Mouse (Mus musculus) adipocyte (in vitro differentiated cells): ENCODE data around the gene 6030468B19Rik.

ENCODE experiments used
- DNase-seq: peaks from one replicate; pipeline ENCODE4 v3.0.0-alpha.2; 2016; ENCODE audit warnings: low spot score

The 6030468B19Rik gene

GRCm38 (mm10) chr11:117797511-117798159 is at the start of gene 6030468B19Rik:
Gene 6030468B19Rik, plus strand, starts transcription at chr11:117797660.
- DNase-seq: no peak

DNA sequence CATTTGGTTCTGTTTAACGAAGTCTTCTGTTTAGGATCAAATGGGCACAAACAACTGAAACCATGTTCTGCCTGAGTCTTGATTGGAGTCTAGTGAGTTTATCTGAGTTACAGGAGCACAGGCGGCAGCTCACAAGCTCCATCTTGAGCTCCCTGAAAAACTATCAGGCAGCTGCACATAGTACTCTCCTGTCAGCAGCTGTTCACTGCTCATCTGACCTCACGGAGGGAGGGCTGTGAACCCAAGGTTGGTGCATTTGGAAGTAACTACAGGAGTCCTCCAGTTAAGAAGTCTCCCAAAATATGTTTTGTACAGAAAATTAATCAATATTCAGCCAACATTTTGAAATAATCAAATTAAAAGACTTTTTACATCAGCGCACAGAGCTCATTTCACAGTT is 48.8 kb upstream of the 6030468B19Rik start:
- DNase-seq: no peak

DNA sequence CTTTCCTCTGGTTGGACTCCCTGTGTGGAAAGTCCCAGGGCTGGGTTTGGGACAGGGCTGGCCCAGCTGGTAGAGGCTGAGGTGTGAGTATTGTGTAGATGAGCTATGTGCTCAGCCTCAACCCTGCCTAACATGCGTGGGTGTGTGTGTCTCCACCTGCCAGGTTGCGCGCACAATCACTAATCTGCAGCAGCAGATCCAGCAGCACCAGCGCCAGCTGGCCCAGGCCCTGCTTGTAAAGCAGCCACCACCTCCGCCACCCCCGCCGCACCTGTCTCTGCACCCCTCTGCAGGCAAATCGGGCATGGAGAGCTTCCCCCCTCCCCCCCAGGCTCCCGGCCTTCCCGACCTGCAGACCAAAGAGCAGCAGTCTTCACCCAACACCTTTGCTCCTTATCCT is 48.0 kb upstream of the 6030468B19Rik start:
- no peak for DNase-seq

- no peak for DNase-seq
Observed at GRCm38 (mm10) chr11:117751544-117751943, 45.9 kb upstream of the 6030468B19Rik start.

GRCm38 (mm10) chr11:117755891-117756290 is 41.6 kb upstream of the 6030468B19Rik start:
- DNase-seq: no peak

- DNase-seq: no peak
Observed at GRCm38 (mm10) chr11:117759267-117759666, 38.2 kb upstream of the 6030468B19Rik start.

- DNase-seq: no peak
Observed at GRCm38 (mm10) chr11:117760374-117761119, 36.9 kb upstream of the 6030468B19Rik start.

DNA sequence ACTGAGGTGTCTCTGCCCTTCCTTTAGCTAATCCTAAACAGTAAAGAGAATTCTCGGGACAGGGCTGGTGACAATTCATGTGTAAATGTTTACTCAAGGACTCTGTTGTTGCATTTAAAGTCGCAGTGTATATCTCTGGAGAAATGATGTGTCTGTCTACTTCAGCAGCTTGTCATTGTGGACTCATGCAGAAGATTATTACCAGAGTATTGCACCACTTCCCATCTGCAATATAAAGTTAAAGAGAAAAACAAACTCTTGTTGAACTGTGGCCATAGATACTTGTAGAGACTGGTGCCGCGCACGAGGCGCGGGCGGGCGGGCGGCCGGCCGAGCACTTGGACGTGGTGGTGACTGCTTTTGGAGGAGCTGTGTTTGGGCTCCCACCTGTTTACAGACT is 35.7 kb upstream of the 6030468B19Rik start:
- no peak for DNase-seq

DNA sequence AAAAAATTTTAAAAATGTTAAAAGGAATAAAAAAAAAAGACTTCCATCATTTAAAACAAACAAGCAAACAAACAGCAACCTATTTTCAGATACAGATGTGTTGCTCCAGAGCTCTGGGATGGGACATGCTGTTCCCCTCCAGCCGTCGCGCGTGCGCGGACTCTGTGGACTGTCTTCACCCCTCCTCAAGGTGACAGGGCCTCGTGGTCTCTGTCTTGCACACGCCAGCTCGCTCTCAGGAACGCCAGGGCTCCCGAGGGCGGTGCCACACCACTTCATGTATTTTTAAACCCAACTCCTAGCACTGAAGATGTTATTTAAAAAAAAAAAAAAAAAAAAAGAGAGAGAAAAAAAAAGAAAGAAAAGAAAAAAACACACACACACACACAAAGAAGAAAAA is 35.2 kb upstream of the 6030468B19Rik start:
- no peak for DNase-seq

DNA sequence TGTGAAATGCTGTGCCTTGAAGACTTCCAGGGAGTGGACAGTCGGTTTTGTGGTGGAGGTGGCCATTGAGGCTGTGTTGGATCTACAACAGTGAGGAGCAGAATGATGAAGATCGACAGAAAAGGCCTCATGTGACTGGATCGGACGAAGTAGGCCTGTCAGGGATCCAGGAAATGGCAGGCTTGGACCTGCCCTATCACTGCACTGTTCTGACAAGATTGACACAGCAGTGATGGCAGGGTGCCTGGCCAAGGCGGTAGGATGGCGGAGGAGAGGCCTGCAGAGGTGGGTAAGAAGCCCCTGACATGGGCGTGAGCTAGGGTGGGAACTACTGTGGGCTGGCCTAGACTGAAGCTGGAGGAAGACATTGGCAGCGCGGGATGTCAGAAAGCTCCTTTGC is 33.1 kb upstream of the 6030468B19Rik start:
- no peak for DNase-seq

DNA sequence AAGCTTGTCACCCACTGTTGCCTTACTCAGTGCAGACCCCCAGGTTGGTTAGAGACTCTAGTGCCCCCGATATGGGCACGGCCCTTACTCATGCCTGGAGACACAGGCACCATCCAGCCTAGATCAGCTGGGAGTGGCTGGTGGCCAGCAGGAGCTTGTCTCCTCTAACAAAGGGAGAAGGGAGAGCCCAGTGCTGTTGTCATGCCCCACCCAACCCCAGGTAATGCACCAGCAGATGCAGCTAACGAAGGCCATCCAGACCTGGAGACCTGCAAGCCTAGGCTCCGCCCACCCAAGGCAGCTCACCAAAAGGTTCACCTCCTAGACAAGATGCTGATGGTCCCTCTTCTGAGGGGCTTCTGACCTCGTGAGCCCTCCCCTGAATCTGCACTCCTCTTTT is 32.1 kb upstream of the 6030468B19Rik start:
- DNase-seq: no peak

GRCm38 (mm10) chr11:117766275-117766674 is 31.2 kb upstream of the 6030468B19Rik start:
- no peak for DNase-seq

DNA sequence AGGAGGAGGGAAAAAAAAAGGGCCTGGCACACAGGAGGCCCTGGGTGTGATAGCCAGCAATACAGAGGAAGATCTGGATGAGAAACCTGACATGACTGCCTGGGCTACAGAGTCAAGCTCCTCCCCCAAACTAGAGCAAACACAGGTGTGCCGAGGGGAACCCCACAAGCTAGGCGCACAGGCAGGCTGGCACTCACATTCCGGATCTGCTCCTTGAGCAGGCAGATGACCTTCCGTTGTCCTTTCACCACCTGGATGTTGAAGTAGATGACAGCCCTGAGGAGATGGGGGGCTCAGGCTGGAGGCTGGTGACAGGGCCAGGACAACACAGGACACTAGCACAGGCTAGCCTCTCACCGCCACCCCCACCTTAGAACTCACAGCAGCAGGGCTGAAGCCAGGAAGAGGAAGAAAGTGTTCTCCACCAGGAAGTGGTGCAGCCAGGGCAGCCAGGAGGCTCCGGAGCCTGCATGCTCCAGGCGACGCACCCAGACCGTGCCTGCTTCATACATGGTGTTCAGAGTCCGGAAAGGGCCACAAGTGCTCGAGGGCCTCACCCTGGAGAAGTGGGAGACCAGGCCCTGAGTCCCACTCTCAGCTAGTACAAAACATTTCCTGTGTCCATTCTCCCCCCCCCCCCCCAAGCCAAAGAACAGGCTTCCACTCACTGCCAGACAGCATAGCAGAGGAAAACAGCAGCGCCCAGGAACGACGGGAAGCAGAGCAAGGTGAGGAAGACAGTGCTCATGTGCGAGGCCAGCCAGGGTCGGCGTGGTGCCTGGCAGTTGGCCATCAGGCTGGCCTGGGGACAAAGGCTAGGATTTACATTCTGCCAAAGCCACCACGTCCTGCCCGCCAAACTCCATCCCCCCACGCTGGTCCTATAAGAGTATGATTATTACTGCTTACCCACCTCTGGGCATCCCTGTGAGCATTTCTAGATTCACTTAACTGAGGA is 28.5 kb upstream of the 6030468B19Rik start:
- DNase-seq: no peak

DNA sequence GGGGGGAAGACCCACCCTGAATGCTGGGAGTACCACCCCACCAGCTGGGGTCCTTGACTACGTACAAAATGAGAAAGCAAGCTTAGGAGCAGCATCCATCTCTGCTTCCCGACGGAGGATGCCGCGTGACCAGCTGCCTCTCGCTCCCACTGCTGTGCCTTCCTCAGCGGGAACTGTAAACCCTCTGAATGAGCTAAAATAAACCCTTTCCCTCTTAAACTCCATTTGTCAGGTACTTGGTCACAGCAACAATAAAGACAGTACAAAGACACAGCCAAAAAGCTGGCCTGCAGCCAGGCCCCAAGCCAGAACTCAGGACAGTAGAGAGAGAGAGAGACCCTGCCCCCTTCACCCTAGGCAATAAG is 27.8 kb upstream of the 6030468B19Rik start:
- DNase-seq: no peak

DNA sequence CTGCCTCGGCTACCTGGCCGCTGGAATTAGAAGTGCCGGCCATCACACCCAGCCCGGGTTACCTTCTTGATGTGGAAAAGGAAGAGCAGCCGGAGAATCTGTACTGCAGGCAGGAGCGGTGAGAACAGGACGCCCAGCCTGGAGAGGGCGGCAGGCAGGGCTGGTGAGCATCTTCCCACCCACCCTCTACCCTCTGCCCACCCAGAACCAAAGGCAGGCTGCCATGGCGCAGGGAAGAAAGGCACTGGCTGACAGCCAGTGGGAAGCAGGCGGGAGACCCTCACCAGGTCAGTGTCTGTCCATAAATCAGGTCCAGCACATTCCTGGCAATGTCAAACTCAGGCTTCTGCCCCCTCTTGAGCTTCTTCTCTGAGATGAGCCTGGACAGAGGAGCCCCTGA is 27.1 kb upstream of the 6030468B19Rik start:
- DNase-seq: no peak

GRCm38 (mm10) chr11:117772352-117772751 is 25.1 kb upstream of the 6030468B19Rik start:
- no peak for DNase-seq

GRCm38 (mm10) chr11:117774925-117775324 is 22.5 kb upstream of the 6030468B19Rik start:
- no peak for DNase-seq

DNA sequence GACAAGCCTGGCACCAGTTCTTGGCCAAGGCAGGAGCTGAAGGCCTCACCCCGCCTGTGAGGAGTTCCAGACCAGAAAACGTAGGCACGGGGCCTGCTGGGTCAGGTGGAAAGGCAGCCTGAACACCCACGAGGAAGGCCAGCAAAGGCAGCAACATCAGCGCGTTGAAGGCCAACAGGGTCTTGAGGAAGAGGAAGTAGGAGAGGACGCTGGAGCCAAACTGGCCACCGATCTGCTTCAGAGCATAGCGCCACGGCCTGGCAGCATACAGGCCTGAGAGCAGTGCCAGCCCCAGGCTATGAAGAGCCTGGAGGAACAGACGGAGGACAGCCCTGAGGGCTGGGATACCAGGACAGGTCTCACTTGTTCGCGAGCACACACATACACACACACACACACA is 21.9 kb upstream of the 6030468B19Rik start:
- DNase-seq: no peak

GRCm38 (mm10) chr11:117776085-117776792 is 21.2 kb upstream of the 6030468B19Rik start:
- no peak for DNase-seq

- DNase-seq: no peak
Observed at GRCm38 (mm10) chr11:117777111-117777510, 20.3 kb upstream of the 6030468B19Rik start.

DNA sequence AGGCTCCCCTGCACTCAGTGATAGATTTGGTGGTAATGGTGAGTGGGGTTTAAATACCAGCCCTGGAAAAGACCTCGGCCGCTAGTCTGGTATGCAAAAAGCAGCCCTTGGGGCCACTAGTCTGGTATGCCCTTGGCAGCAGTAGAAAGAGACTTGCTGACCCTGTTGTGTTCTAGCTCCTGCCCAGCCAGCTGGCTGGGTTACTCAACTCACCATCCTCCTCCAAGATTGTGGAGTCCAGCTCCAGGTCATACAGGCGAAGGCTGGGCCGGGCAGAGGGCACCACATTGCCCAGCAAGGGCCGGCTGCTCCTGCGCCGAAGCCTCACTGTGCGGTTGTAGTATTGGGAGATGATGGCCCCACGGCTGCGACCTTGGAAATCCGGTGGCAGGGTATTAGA is 19.4 kb upstream of the 6030468B19Rik start:
- peak; percentile 10 for DNase-seq

DNA sequence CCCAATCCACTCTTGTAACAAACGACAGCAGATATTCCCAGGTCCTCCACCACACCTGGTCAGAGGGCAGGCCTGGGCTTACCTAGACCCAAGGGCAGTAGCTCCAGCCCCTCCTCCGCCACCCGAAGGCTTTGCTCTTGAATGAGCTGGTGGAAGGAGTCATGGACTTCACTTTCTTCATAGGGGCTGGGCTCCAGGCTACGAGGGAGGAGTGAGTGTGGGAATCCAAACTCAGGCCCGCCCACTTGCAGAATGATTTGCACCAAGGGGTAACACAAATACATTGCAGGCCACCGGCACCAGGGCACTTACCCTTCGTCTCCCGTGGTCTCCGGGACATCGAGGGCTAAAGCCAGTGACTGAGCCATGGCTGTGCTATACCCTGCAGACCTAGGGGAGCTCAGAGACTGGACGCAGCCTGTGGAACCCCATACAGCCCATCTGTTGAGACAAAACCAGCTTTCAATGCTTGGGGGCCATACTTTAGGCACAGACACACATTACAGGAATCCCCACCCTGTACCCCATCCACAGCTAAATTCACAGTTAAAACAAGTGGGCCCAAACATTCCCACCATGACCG is 18.5 kb upstream of the 6030468B19Rik start:
- peak; percentile 41 for DNase-seq
